Mouse (Mus musculus): ENCODE measurements around the gene Defb26.

Defb26 gene

GRCm38 (mm10) chr2:152470973-152471372 is 40.5 kb downstream of the Defb26 start:
- no peak for DNase-seq (ENCODE audit: low read depth in 1 of 2, low spot score in 2 of 2)

- no peak for DNase-seq (ENCODE audit: low read depth in 1 of 2, low spot score in 2 of 2)
These were observed 46.8 kb downstream of the Defb26 start, which contains the start of gene Defb23 for GRCm38 (mm10) chr2:152464570-152465150. Gene Defb23 (minus strand): TSS chr2:152464620.

- no peak for DNase-seq (ENCODE audit: low read depth in 1 of 2, low spot score in 2 of 2)
These were observed 52.3 kb downstream of the Defb26 start for GRCm38 (mm10) chr2:152459241-152459640.

Data from monocyte, adult 2 months (primary cell).